Mouse (Mus musculus) neural tube, embryonic 11.5 days (tissue): Measurements from ENCODE around the gene Foxn3. TPM values are rescaled to one million over a fixed set of nuclear protein-coding genes. Genes with fewer than 3 reads are reported as not detected.
A peak's percentile ranks its signal among the peaks of the same experiment; 100 is the strongest.

Experiments
- ATAC-seq: fragments of 200-750 bp; cut with Nextera tagmentation; 2 replicates; pipeline ENCODE4 v1.8.0; 2017; ENCODE audit warnings: moderate number of reproducible peaks, mild to moderate bottlenecking, moderate TSS enrichment, moderate library complexity; ENCODE audit not compliant: insufficient read depth, low FRiP score, low TSS enrichment
- DNase-seq: peaks from one replicate; pipeline ENCODE4 v3.0.0-alpha.2; 2015; ENCODE audit warnings: low spot score
- H3K27ac ChIP-seq: fragments of 300-500 bp; sonication (generic); 2 replicates; pipeline ENCODE4 v1.5.1; 2014; ENCODE audit warnings: low read depth, mild to moderate bottlenecking, low read length
- H3K27me3 ChIP-seq: fragments of 300-500 bp; sonication (generic); 2 replicates; pipeline ENCODE4 v1.6.1; 2014; ENCODE audit warnings: mild to moderate bottlenecking, low read length, mixed read lengths; ENCODE audit not compliant: control insufficient read depth, insufficient read depth
- H3K36me3 ChIP-seq: fragments of 300-500 bp; sonication (generic); 2 replicates; pipeline ENCODE4 v1.6.1; 2014; ENCODE audit warnings: mild to moderate bottlenecking, low read length, moderate library complexity, mixed read lengths; ENCODE audit not compliant: control insufficient read depth, insufficient read depth
- H3K4me1 ChIP-seq: fragments of 300-500 bp; sonication (generic); 2 replicates; pipeline ENCODE4 v1.6.1; 2014; ENCODE audit warnings: low read length, mixed read lengths; ENCODE audit not compliant: control insufficient read depth, insufficient read depth
- H3K4me2 ChIP-seq: fragments of 300-500 bp; sonication (generic); 2 replicates; pipeline ENCODE4 v1.6.1; 2014; ENCODE audit warnings: low read depth, mild to moderate bottlenecking, moderate library complexity
- H3K4me3 ChIP-seq: fragments of 300-500 bp; sonication (generic); 2 replicates; pipeline ENCODE4 v1.5.1; 2014; ENCODE audit warnings: low read depth, low read length
- H3K9ac ChIP-seq: fragments of 300-500 bp; sonication (generic); 2 replicates; pipeline ENCODE4 v1.6.1; 2014; ENCODE audit warnings: mild to moderate bottlenecking, low read length
- H3K9me3 ChIP-seq: fragments of 300-500 bp; sonication (generic); 2 replicates; pipeline ENCODE4 v1.6.1; 2016; ENCODE audit warnings: low read length; ENCODE audit not compliant: control insufficient read depth
- WGBS: fragments of 180-500 bp; shearing (Covaris S2); extraction: QIAGEN DNeasy Blood & Tissue Kit; methylation state at CpG from one replicate; pipeline ENCODE4 v1.1.7; 2014; 5-methylcytosine and 5-hydroxymethylcytosine counted together
- polyA plus RNA-seq: library from polyadenylated mRNA; unstranded; fragments of >200 nt; fragmentation: Nextera tagmentation; extraction: Ambion mirVana; gene quantifications from 2 replicates; pipeline ENCODE4 v1.2.1, GENCODE M21; 2014

Gene Foxn3
- polyA plus RNA-seq, 1 experiment from 2014 or later = 85.8 TPM

- Histone ChIP-seq H3K4me3 (no peak overlapping the region), H3K27ac (no peak overlapping the region), H3K4me1 (peaks cover 12% of the 10 kb centered on the region), H3K9ac (no peak overlapping the region), H3K27me3 (no peaks in the 10 kb centered on the region), H3K4me2 (no peak overlapping the region), H3K36me3 (peaks cover 2% of the 10 kb centered on the region; the same call in 1 of the 2 replicates), H3K9me3 (no peaks in the 10 kb centered on the region)
- WGBS = 61% methylated on average over 9 of the region's 9 CpGs
- DNase-seq (no peak), ATAC-seq (no peak)
Observed at GRCm38 (mm10) chr12:99526571-99527140, 36.7 kb downstream of the Foxn3 start.

DNA sequence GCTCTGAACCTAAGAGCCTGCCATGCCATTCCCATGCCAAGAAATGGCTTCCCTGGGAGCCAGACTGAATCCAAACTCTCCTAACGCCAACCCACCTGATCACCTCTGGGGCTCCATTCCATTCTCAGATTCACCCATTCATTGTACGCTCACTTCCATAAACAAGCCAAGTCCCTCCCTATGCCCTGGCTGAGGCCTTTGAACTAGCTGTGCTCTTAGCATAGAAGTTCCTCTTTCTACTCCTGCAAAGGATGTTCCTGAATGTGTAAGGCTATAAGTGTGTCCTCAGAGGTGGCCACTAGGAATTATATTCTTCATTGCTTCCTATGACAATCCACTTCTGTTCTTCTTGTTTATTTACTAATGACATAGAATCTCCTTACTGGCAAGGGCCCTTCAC lies 40.5 kb downstream of the Foxn3 start:
- Histone ChIP-seq H3K27ac (no peak overlapping the region), H3K4me1 (no peaks in the 10 kb centered on the region), H3K4me2 (no peak overlapping the region), H3K9me3 (no peaks in the 10 kb centered on the region), H3K36me3 (peaks cover 2% of the 10 kb centered on the region; the same call in 1 of the 2 replicates), H3K9ac (no peak overlapping the region), H3K27me3 (no peaks in the 10 kb centered on the region), H3K4me3 (no peak overlapping the region)
- 94% methylated on average over 2 of the region's 2 CpGs for WGBS
- ATAC-seq = no peak
- no peak for DNase-seq

DNA sequence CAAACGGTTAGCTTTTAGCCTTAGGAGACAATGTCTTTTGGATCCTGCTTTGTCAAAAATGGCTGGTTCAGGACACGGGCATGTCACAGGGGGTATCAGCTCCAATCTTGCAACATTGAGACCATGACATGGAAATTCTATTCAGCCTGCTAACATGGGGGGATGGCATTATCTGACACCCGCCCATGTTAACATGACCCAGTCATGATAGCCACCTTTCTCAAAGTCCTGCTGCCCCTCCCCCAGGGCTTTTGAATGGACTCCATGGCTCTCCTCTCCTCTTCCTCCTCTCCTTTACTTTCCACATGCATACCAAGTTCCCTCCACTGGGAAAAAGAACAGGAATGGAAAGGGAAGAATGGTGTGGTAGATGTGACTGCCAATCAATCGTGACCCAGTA lies 43.5 kb downstream of the Foxn3 start:
- no peaks in the 10 kb centered on the region for H3K4me1 ChIP-seq
- no peak for DNase-seq
- peaks cover 2% of the 10 kb centered on the region; the same call in 1 of the 2 replicates for H3K36me3 ChIP-seq
- WGBS = 84% methylated on average over 4 of the region's 4 CpGs
- ATAC-seq = no peak
- H3K27ac ChIP-seq = no peak overlapping the region
- H3K9me3 ChIP-seq = no peaks in the 10 kb centered on the region
- H3K9ac ChIP-seq = no peak overlapping the region
- H3K4me3 ChIP-seq = no peak overlapping the region
- no peaks in the 10 kb centered on the region for H3K27me3 ChIP-seq
- no peak overlapping the region for H3K4me2 ChIP-seq

- Histone ChIP-seq H3K27ac (no peak overlapping the region), H3K4me2 (no peak overlapping the region), H3K27me3 (no peaks in the 10 kb centered on the region), H3K4me3 (no peak overlapping the region), H3K36me3 (peaks cover 2% of the 10 kb centered on the region; the same call in 1 of the 2 replicates), H3K9ac (no peak overlapping the region), H3K9me3 (no peaks in the 10 kb centered on the region), H3K4me1 (no peaks in the 10 kb centered on the region)
- ATAC-seq (no peak), DNase-seq (peak; percentile 17)
- WGBS = 61% methylated on average over 9 of the region's 9 CpGs
Observed at GRCm38 (mm10) chr12:99519191-99519614, 44.2 kb downstream of the Foxn3 start.

DNA sequence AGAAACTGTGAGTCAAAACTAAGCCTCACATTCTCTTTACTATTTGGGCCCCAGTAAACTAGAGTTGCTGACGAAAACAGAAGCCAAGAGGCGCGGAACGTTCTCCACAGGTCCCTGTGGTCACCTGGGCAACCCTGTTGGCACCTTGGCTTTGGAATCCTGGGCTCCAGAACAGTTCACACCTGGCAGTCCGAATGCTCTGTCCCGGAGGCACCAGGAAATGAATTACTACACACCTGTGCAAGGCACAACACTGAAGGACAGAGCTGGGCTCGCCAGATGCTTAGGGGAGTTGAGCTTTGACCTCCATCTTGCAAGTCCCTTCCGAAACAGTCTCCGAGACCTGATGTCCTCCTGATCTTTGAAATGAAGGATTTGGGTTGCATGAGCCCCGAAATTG lies 44.7 kb downstream of the Foxn3 start:
- Histone ChIP-seq H3K36me3 (no peaks in the 10 kb centered on the region), H3K9me3 (no peaks in the 10 kb centered on the region), H3K9ac (no peak overlapping the region), H3K27me3 (no peaks in the 10 kb centered on the region), H3K27ac (no peak overlapping the region), H3K4me1 (no peaks in the 10 kb centered on the region), H3K4me3 (no peak overlapping the region), H3K4me2 (no peak overlapping the region)
- DNase-seq (no peak), ATAC-seq (no peak)
- 89% methylated on average over 10 of the region's 10 CpGs for WGBS

- Histone ChIP-seq H3K36me3 (no peaks in the 10 kb centered on the region), H3K27me3 (no peaks in the 10 kb centered on the region), H3K27ac (no peak overlapping the region), H3K4me1 (no peaks in the 10 kb centered on the region), H3K4me2 (no peak overlapping the region), H3K9ac (no peak overlapping the region), H3K4me3 (no peak overlapping the region), H3K9me3 (no peaks in the 10 kb centered on the region)
- no peak for ATAC-seq
- 93% methylated on average over 12 of the region's 12 CpGs for WGBS
- no peak for DNase-seq
Observed at GRCm38 (mm10) chr12:99518126-99518525, 45.3 kb downstream of the Foxn3 start.

DNA sequence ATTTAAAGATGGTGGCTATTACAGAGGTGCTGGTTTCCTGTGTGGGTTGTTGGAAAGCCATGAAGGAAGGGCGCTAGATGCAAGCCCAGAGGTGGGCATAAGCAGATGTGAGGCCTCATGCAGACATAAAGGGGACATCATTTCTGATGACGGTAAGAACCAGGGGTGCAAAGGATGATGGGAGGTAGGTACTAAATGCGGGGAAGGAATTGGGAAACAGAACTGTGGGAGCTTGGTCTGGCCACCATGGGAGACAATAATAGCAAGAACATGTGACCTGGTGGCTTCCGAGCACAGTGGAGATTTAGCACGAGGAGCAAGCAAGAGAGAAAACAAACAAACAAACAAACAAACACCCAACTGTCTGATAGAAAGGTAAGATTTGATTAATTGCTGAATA lies 46.1 kb downstream of the Foxn3 start:
- Histone ChIP-seq H3K4me3 (no peak overlapping the region), H3K4me2 (no peak overlapping the region), H3K27me3 (no peaks in the 10 kb centered on the region), H3K9me3 (no peaks in the 10 kb centered on the region), H3K27ac (no peak overlapping the region), H3K9ac (no peak overlapping the region), H3K36me3 (no peaks in the 10 kb centered on the region), H3K4me1 (no peaks in the 10 kb centered on the region)
- no peak for ATAC-seq
- DNase-seq = no peak
- 97% methylated on average over 5 of the region's 5 CpGs for WGBS

- Histone ChIP-seq H3K27ac (no peak overlapping the region), H3K4me2 (no peak overlapping the region), H3K9ac (no peak overlapping the region), H3K36me3 (no peaks in the 10 kb centered on the region), H3K27me3 (no peaks in the 10 kb centered on the region), H3K9me3 (no peaks in the 10 kb centered on the region), H3K4me3 (no peak overlapping the region), H3K4me1 (no peaks in the 10 kb centered on the region)
- 64% methylated on average over 3 of the region's 3 CpGs for WGBS
- ATAC-seq = no peak
- DNase-seq = no peak
Observed at GRCm38 (mm10) chr12:99515481-99515880, 47.9 kb downstream of the Foxn3 start.

GRCm38 (mm10) chr12:99511644-99512043 lies 51.7 kb downstream of the Foxn3 start:
- DNase-seq = no peak
- ATAC-seq = no peak
- Histone ChIP-seq H3K9ac (no peak overlapping the region), H3K4me3 (no peak overlapping the region), H3K9me3 (no peaks in the 10 kb centered on the region), H3K4me1 (no peaks in the 10 kb centered on the region), H3K27me3 (no peaks in the 10 kb centered on the region), H3K4me2 (no peak overlapping the region), H3K36me3 (no peaks in the 10 kb centered on the region), H3K27ac (no peak overlapping the region)
- WGBS = 88% methylated on average over 5 of the region's 5 CpGs
